Mouse (Mus musculus) Patski (cell line): Measurements from ENCODE around the gene Aldh5a1. TPM values are rescaled to one million over a fixed set of nuclear protein-coding genes. Genes with fewer than 3 reads are reported as not detected.

Experiments used
- ATAC-seq: fragments of 100-300 bp; one replicate; pipeline ENCODE4 v1.8.0; 2021
- CTCF ChIA-PET: fragments of 350-600 bp; sonication (Branson Sonifier 250); formaldehyde crosslinking; loops from one replicate; lab custom pipeline; 2022; ENCODE audit warnings: inconsistent platforms; lab: Charles Lee
- POLR2A ChIA-PET: fragments of 350-600 bp; sonication (Branson Sonifier 250); formaldehyde crosslinking; loops from one replicate; lab custom pipeline; 2022; ENCODE audit warnings: antibody characterized with exemption, inconsistent platforms; lab: Charles Lee
- DNase-seq: peaks from one replicate; pipeline ENCODE4 v3.0.0-alpha.2; 2011; ENCODE audit warnings: low read depth, low spot score
- H3K27me3 ChIP-seq: fragments of 371-371 bp; one replicate; pipeline ENCODE4 v1.5.1; 2021
- CTCF ChIP-seq: fragments of 100-300 bp; IDR thresholded peaks from one replicate; pipeline ENCODE4 v1.5.1; 2021
- in situ Hi-C: fragments of 300-500 bp; cut with MboI; formaldehyde crosslinking; loops from 3 replicates; pipeline ENCODE4 v1.11.1; 2018; ENCODE audit warnings: low pct_unique_long_range_greater_than_20kb, mixed read lengths
- polyA plus RNA-seq: library from polyadenylated mRNA; unstranded; gene quantifications from one replicate; pipeline ENCODE4 v1.2.3, GENCODE M21; 2021

The Aldh5a1 gene
- polyA plus RNA-seq, 1 experiment from 2014 or later = 15.6 TPM

- POLR2A ChIA-PET = interaction anchor here (0.6 kb wide), 1 partner anchor 422 kb away, joined by 5 read pairs; no protein-coding TSS in a partner anchor
- in situ Hi-C loops = loop anchor here (25.0 kb wide), 1 partner anchor 201 kb away; no protein-coding TSS in a partner anchor
- ATAC-seq = no peak
Observed at GRCm38 (mm10) chr13:24913576-24913975, 23.9 kb downstream of the Aldh5a1 start.

GRCm38 (mm10) chr13:24909112-24909511 lies 28.3 kb downstream of the Aldh5a1 start:
- CTCF ChIA-PET = no interaction called here
- no peaks in the 10 kb centered on the region for H3K27me3 ChIP-seq
- no peak for DNase-seq
- POLR2A ChIA-PET = interaction anchor here (0.6 kb wide), 1 partner anchor 43 kb away, joined by 4 read pairs; no protein-coding TSS in a partner anchor
- ATAC-seq = no peak
- no peak for TF ChIP-seq CTCF
- in situ Hi-C loops = loop anchor here (25.0 kb wide), 1 partner anchor 197 kb away; no protein-coding TSS in a partner anchor

More at GRCm38 (mm10) chr13:24913576-24913975, 23.9 kb downstream of the Aldh5a1 start:
- H3K27me3 ChIP-seq = no peaks in the 10 kb centered on the region
- DNase-seq = no peak
- CTCF ChIA-PET = interaction anchor here (1.0 kb wide), 1 partner anchor 31 kb away, joined by 5 read pairs; no protein-coding TSS in a partner anchor
- no peak for TF ChIP-seq CTCF

GRCm38 (mm10) chr13:24906831-24907570 lies 30.5 kb downstream of the Aldh5a1 start:
- ATAC-seq (no peak), DNase-seq (no peak)
- POLR2A ChIA-PET = no interaction called here
- in situ Hi-C loops = loop anchor here (25.0 kb wide), 1 partner anchor 195 kb away; no protein-coding TSS in a partner anchor
- CTCF ChIA-PET = no interaction called here
- TF ChIP-seq CTCF = no peak
- H3K27me3 ChIP-seq = no peaks in the 10 kb centered on the region

- ATAC-seq (no peak), DNase-seq (no peak)
- no peaks in the 10 kb centered on the region for H3K27me3 ChIP-seq
- CTCF ChIA-PET = no interaction called here
- POLR2A ChIA-PET = no interaction called here
- no peak for TF ChIP-seq CTCF
- in situ Hi-C loops = loop anchor here (25.0 kb wide), 1 partner anchor 193 kb away; no protein-coding TSS in a partner anchor
Observed at GRCm38 (mm10) chr13:24905422-24905821, 32.0 kb downstream of the Aldh5a1 start.

- ChIA-PET POLR2A (no interaction called here), CTCF (no interaction called here)
- TF ChIP-seq CTCF = no peak
- in situ Hi-C loops = loop anchor here (25.0 kb wide), 1 partner anchor 191 kb away; no protein-coding TSS in a partner anchor
- DNase-seq (no peak), ATAC-seq (no peak)
- H3K27me3 ChIP-seq = no peaks in the 10 kb centered on the region
Observed at GRCm38 (mm10) chr13:24903412-24903811, 34.0 kb downstream of the Aldh5a1 start.

GRCm38 (mm10) chr13:24901916-24902315 lies 35.5 kb downstream of the Aldh5a1 start:
- ChIA-PET POLR2A (no interaction called here), CTCF (no interaction called here)
- H3K27me3 ChIP-seq = no peaks in the 10 kb centered on the region
- no peak for DNase-seq
- no peak for ATAC-seq
- in situ Hi-C loops = loop anchor here (25.0 kb wide), 1 partner anchor 190 kb away; no protein-coding TSS in a partner anchor
- TF ChIP-seq CTCF = no peak

GRCm38 (mm10) chr13:24893880-24894279 lies 43.6 kb downstream of the Aldh5a1 start:
- DNase-seq (no peak), ATAC-seq (no peak)
- POLR2A ChIA-PET = no interaction called here
- no peak for TF ChIP-seq CTCF
- CTCF ChIA-PET = no interaction called here
- in situ Hi-C loops = no loop called here
- no peaks in the 10 kb centered on the region for H3K27me3 ChIP-seq

GRCm38 (mm10) chr13:24892516-24892915 lies 44.9 kb downstream of the Aldh5a1 start:
- POLR2A ChIA-PET = no interaction called here

GRCm38 (mm10) chr13:24889554-24889953 lies 47.9 kb downstream of the Aldh5a1 start:
- no peak for ATAC-seq
- ChIA-PET CTCF (no interaction called here), POLR2A (no interaction called here)
- TF ChIP-seq CTCF = no peak
- no peaks in the 10 kb centered on the region for H3K27me3 ChIP-seq
- DNase-seq = no peak
- in situ Hi-C loops = no loop called here

More at GRCm38 (mm10) chr13:24892516-24892915, 44.9 kb downstream of the Aldh5a1 start:
- H3K27me3 ChIP-seq = no peaks in the 10 kb centered on the region
- in situ Hi-C loops = no loop called here
- CTCF ChIA-PET = no interaction called here
- DNase-seq (no peak), ATAC-seq (no peak)
- TF ChIP-seq CTCF = no peak

- in situ Hi-C loops = no loop called here
- DNase-seq (no peak), ATAC-seq (no peak)
- ChIA-PET POLR2A (no interaction called here), CTCF (interaction anchor here (0.9 to 2.1 kb wide), 4 partner anchors 28 to 57 kb away, joined by 3 to 5 read pairs (median 4); no protein-coding TSS in a partner anchor)
- peak; percentile 38 for TF ChIP-seq CTCF
- H3K27me3 ChIP-seq = no peaks in the 10 kb centered on the region
Observed at GRCm38 (mm10) chr13:24882411-24882810, 55.0 kb downstream of the Aldh5a1 start.

GRCm38 (mm10) chr13:24880704-24881103 lies 56.8 kb downstream of the Aldh5a1 start:
- no peak for DNase-seq

More at GRCm38 (mm10) chr13:24880704-24881103, 56.8 kb downstream of the Aldh5a1 start:
- POLR2A ChIA-PET = no interaction called here
- CTCF ChIA-PET = interaction anchor here (1.0 kb wide), 1 partner anchor 10 kb away, joined by 3 read pairs; no protein-coding TSS in a partner anchor
- no peak for TF ChIP-seq CTCF
- H3K27me3 ChIP-seq = no peaks in the 10 kb centered on the region
- no peak for ATAC-seq
- in situ Hi-C loops = no loop called here
